Mouse (Mus musculus): ENCODE results near the gene Sh3gl3. TPM values are rescaled to one million over a fixed set of nuclear protein-coding genes. Genes with fewer than 3 reads are reported as not detected.

Sh3gl3 gene
- 1 to 10 TPM; 5.8 to 7.9 TPM for total RNA-seq (2021)
- 0.49 and 0.70 TPM in 2 replicates for polyA plus RNA-seq (2012; rRNA removed)
- long read RNA-seq, transcript Sh3gl3-201 (9 exons, 1,647 nt) = major isoform, 6 of 6 reads
- long read RNA-seq, partial matches to known transcripts = 0 of 6 reads
- long read RNA-seq, other reads (novel, unspliced or antisense) = 0 of 6 reads

DNA sequence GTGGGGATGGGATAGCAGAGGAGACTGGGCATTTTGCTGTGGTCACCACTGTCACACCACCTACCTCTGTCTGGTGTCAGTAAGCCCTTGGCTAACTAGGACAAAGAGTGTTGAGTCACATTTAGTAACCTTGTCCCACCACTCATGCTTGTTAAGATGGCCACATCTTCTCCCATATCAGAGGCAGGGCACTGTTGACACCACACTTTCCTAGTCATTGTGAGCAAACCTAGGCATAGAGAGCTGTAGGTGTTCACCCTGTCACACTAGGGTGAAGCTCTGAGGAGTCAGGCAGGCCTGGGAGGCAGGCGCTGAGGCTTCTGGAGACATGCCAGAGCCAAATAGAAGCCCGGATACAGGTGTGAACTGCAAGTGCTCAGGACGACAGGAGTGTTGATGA, at the start of gene Sh3gl3:
Sh3gl3 (plus strand) TSS at position 301 of the 400 bp plus-strand sequence.
- no peak for DNase-seq

DNA sequence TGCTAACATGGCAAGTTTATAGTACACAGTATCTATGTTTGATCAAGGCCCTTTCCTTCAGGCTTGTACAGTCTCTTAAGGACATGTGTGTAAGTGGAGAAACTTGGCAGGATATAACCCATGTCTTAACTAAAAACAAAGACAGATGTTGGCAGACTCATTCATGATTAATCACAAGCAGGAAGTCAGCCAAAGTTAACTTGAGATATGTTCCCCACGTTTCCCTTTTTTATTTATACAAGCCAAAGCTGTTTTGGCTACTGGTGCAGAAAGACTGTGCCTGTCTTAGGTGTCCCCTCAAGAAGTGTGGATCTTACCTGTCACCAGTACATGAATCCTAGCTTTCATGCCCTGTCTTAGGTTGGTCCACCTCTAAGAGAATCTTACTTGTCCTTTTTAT, 35.4 kb upstream of the Sh3gl3 start:
- no peak for DNase-seq

DNA sequence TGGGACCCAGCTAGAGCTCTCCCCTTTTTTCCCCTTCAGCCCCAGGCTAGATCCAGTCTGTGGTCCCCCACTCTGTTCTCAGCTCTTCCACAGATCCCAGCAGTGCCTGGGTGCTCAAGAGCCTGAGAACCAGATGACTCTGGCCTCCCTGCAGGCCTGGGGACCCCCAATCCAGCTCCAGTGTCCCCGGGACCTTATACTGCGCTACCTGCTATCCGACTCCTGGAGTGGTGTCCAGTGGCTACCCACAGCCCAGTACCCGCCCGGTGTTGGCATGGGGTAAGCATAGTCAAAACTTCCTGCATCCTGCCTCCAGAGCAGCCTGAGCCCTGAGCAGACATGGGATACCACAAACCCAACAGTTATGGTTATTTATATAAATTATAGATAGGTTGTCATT, 26.5 kb upstream of the Sh3gl3 start:
- no peak for DNase-seq

- no peak for DNase-seq
Observed at GRCm38 (mm10) chr7:82164681-82165080, 9.0 kb upstream of the Sh3gl3 start.

GRCm38 (mm10) chr7:82174571-82175326, 1.1 kb downstream of the Sh3gl3 start:
- peak; percentile 90 for DNase-seq

DNA sequence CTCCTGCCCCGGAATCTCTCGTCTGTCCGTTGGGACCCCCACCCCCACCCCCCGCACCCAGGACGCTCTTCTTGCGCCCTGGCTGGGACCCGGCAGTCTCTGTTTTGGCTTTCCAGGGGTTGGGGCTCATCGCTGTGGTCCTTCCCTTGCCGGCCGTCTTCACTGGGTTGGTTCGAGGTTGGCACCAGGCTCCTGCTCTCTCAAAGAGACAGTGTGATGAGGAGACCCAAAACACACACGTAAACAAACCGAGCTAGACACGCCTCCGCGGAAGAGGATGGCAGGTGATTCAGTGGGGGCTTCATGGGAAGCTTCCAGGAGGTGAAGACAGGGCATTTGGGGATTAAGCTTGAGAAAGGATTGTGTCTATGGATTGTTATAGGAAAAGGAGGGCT, 1.7 kb downstream of the Sh3gl3 start:
- DNase-seq = no peak

DNA sequence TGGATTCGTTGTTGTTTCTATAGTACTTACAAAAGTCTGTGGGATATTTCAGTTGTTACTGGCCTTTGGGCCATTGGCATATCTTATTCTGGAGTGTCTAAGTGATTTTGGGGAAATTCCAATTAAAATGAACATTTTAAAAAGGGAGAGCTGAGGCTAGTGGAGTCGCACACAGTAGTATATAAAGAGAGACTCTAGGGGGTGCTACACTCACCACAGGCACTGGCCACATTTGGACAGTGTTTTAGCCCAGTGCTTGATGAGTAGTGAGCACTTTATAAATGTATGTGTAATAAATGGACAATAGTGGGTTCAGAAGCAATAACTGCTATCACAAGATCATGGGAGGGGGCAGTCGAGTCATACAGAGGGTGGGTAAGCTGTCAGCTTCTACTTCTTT, 2.6 kb downstream of the Sh3gl3 start:
- no peak for DNase-seq

DNA sequence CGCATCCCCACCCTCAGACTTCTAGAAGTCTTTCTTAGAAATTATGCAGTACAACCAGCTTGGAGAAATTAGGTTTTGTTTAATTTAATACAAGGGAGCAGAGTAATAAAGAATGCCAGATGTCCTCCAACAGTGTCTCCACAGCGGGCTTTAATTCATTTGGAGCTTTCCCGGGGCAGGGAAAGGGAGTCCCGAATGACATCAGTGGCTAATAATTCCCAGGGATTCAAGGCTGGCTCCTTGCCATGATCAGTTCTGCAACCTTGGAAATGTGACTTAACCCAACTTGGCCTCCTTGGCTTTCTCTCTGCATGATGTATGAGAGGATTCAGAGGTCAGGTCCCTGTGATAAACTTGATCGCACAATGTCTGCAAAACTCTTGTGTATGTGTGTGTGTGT, 3.7 kb downstream of the Sh3gl3 start:
- DNase-seq = peak; percentile 70

- DNase-seq = no peak
Observed at GRCm38 (mm10) chr7:82180919-82181318, 7.3 kb downstream of the Sh3gl3 start.

DNA sequence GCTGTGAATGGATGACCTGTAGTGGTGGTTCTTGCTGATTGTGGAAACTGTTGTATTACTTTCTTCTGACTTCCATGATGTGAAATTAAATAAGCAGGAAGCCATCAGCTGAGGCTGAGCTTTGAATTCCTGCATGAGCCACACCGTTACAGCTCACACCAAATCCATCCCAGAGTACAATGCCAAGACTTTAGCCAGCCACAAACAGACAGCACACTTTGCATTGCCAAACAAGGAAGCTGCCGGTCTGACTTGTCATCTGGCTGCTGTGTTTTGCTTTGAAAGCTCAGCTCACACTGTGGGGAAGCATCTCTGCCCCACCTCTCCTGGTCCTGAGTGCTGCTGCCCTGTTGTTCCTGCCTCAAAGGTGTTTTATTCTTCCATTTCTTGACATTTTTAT, 9.1 kb downstream of the Sh3gl3 start:
- no peak for DNase-seq

DNA sequence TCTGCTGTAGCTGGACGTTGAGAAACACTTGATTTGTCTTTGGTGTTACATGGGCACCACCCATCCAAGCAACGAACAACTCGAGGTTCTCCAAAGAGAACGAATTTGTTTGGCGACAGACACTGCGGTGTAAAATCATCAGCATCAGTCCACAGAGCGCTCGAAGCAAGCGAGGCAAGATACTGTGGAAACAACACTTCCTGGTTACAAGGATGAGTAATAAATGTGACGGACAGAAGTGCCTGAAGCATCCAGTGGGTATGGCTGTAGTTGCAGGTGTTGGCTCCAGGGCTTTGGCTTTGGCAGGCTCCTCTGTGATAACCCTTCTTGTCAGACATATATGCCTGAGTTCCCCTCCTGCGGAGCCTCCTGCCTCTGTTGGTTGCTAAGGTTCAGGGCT, 18.0 kb downstream of the Sh3gl3 start:
- no peak for DNase-seq

DNA sequence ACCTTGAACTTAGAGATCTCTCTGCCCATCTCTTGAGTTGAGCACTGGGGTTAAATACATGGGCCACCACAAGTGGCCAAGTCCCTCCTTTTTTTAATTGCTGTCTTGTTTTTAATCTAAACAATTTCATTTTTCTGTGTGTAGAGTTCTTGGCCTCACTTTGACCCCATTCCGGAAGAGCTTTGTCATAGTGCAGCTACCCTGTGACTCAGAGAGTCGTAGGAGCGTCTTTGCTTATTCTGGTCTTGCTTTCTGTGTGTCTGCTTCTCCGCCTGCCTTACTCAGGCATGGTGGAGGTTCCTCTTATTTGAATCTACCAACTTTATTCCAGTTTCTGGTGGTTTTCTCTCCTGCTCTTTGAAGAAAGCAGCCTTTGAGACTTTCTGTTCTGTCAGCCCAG, 18.9 kb downstream of the Sh3gl3 start:
- DNase-seq = no peak

DNA sequence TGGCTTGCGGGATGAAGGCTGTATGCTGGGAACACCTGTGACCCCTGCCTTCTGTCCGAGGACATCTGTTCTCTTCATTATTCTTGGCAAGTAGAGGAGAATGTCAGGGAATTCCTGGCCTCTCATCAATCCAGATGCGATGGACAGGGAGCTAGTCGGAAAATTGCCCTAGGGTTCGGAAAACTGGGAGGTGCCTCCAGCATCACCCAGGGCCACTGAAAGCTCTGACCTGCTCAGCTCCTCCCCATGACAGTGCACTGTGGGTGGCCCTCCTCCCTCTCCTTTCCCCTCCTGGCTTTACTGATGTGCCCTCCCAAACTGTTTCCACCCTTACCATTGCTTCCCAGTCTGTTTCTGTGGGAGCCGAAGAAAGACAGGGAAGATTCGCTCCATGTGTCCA, 29.5 kb downstream of the Sh3gl3 start:
- DNase-seq = no peak

- DNase-seq = peak; percentile 10
Observed at GRCm38 (mm10) chr7:82204014-82204784, 30.6 kb downstream of the Sh3gl3 start.

- no peak for DNase-seq
Observed at GRCm38 (mm10) chr7:82204975-82205374, 31.3 kb downstream of the Sh3gl3 start.

- no peak for DNase-seq
Observed at GRCm38 (mm10) chr7:82206787-82207186, 33.1 kb downstream of the Sh3gl3 start.

DNA sequence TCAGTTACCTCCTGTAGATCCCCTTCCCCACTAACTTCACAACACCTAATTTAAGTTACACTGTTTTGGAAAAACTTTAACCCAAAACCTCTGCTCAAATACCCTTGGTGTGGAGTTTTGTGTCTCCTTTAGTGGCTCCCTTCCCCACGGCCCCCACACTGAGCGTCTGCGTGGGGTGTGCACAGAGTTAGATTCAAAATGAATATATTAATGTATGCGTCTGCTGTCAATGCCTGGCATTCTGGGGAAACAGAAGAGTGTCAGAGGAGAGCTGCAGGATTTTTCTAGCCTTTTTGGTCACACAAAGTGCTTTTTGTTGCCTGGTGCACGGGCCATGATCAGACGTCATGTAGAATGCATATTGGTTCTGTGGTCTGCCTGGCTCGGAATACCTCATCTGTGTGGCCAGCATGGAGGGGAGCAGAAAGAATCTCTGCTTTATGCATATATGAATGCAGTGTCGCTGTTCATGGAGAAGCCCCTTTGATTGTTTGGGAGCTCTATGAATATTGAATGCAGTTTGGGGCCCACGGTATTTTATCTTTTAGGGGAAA, 47.8 kb downstream of the Sh3gl3 start:
- no peak for DNase-seq

DNA sequence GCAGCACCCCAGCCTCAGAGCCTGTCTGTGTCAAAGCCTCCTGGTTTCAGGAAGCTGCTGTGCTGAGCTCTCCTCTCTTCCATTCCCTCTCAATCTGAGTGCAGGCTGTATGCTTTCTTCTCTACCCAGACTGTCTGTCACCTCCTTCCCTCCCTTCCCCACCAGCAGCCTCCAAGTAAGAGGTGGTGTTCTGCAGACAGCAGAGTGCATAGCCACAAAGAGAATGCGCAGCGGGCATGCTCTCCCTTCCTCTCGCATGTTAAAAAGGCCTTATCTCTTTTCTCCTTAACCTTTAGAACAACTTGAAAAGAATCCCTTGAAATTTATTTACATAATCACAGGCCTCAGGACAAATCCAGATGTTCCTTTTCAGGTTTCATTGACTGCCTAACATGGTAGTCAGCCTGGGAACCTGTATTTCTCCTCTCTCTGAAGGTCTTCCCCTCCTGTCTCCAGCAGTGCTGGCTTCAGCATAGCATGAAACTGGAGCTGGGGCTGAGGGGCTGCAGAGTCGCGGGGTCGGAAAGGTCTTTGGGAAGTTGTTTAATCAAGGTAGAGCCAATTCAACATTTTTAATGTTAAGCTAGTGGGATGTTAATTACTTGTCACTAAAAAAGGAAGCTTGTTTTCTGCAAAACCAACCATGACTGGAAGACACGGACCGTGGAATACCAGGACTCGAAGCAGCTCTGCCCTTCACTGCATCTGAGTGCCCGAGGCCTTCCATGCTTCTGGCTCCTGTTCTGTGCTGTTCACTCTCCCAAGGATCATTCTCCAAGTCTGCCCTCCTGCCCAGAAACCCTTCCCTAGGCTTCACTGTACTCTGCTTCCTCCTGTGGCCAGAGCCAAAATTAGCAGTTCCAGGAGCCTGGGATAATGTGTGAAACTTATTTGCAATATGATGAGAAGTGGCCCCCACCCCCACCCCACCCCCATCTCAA, 50.5 kb downstream of the Sh3gl3 start:
- DNase-seq = no peak

- no peak for DNase-seq
Observed at GRCm38 (mm10) chr7:82233201-82233600, 59.6 kb downstream of the Sh3gl3 start.

- no peak for DNase-seq
Observed at GRCm38 (mm10) chr7:82234010-82234897, 60.6 kb downstream of the Sh3gl3 start.

- DNase-seq = no peak
Observed at GRCm38 (mm10) chr7:82234898-82235290, 61.3 kb downstream of the Sh3gl3 start.
